Mouse (Mus musculus) heart, adult 18-20 months (tissue): ENCODE results near the gene Ikzf3. TPM values are rescaled to one million over a fixed set of nuclear protein-coding genes. Genes with fewer than 3 reads are reported as not detected.
A peak's percentile ranks its signal among the peaks of the same experiment; 100 is the strongest.

Experiments
- DNase-seq, 2 experiments: peaks; one replicate each; pipeline ENCODE4 v3.0.0; 2021 to 2022; ENCODE audit warnings: mixed read lengths in 1 of 2
- long read RNA-seq, 2 experiments: library from polyadenylated mRNA; stranded (forward); transcript quantifications; one replicate each; pipeline ENCODE4 v2.0.0; 2021
- total RNA-seq, 2 experiments: library from RNA; stranded (reverse); gene quantifications; 2 replicates each; pipeline ENCODE4 v1.2.3; 2021

Gene Ikzf3
- total RNA-seq, result 1 to 10 TPM in 1 of 2 experiments, under 1 TPM in 1; 0.89 to 5.0 TPM
- long read RNA-seq, experiment 1, result 0 reads
- long read RNA-seq, experiment 2, result 0 reads

DNA sequence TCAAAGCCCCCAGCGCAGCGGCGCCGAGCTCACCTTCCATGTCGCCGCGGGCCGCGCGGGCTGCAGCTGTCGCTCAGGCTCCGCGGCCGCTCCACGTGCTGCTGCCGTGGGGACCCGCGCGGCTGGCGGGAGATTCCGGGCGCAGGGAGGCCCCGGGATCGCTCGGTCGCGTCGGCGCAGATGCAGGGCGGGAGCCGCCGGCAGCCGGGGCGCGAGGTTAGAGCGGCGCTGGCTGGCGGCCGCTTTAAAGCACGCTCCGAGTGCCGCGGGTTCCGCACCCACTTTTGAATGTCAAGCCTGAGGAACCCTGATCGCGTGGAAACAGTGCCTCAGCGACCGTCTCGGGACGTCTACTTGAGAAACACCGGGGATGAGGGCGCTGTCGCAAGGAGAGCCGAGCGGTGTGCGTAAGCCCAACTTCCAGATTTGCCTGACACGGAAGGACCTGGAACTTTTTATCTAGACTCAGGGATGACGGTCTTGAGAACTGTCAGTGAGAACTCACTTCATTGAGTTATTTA, at the start of gene Ikzf3:
TSS of gene Ikzf3 (minus strand) at position 321 of the 521 bp plus-strand sequence.
- peak; percentile 25 to 36 for DNase-seq

DNA sequence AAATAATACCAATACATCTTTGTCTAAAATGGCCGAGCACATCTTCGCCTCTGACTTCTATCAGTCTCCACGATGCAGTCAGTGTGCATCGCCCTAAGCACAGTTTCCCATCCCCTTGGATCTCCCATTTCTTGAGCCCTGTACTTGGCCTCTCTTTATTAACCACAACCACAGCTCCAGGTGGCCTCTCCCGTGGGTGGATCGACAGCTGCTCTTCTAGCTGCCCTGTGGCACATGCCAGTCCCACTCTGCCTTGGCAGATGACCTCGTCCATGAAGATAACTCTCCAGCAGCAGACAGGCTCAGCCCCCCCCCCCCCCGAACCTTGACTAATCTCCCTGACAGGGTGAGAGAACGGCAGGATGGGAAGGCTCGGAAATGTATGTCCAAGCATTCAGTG, 49.6 kb upstream of the Ikzf3 start:
- DNase-seq, result no peak

DNA sequence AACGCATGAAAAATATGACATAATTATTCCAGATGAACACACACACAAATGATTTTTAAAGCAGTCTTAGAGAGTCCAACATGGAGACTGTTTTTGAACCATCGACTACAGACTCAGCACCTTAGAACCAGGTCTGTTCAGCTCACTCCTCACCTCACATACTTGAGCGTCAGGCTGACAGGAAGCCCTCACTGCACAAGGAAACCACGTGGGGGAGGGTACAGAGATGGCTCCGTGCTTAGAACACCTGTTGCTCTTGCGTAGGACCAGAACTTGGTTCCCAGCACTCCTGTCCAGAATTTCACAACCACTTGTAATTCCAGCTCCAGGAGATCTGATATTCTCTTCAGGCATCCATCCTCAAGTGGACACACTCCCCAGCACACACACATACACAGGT, 49.2 kb upstream of the Ikzf3 start:
- DNase-seq, result no peak

DNA sequence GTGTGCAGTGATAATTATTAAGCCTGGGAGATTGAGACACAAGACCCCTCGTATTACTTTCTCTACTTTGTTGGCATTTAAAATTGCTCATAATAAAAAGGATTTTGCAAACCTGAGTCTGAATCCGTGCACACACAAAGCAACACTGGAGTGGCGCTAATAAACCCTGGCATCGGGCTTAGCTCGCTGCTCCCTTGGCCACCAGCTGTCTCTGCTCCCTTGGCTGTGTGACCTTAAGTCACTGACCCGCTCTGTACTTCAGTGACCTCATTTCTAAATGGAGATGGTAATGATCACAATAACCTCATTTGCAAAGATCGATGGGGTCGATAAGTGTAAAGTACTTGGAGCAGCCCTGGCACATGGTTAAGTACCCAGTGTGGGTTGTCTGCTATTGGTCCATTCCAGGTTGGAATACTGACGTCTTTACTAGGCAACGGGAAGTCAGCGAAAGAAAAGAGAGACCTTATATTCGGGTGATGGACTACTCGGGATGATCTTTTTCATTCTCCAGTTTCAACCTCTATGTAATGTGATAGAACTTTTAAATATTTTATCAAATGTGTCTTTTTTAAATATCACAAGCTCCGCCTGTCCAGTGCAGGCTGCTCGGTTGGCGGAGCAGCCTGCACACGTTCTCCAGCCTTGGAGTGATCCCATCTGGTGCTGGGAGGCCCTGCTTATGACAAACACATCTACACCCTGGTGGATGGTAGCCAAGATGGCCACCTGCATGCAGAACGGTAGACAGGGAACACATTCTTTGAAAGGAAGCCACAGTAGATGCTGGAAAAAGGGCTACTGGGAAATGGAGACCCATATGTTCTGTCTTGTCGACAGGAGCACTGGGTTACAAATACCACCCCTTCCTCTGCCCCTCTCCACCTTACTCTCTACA, 45.0 kb upstream of the Ikzf3 start:
- no peak for DNase-seq

DNA sequence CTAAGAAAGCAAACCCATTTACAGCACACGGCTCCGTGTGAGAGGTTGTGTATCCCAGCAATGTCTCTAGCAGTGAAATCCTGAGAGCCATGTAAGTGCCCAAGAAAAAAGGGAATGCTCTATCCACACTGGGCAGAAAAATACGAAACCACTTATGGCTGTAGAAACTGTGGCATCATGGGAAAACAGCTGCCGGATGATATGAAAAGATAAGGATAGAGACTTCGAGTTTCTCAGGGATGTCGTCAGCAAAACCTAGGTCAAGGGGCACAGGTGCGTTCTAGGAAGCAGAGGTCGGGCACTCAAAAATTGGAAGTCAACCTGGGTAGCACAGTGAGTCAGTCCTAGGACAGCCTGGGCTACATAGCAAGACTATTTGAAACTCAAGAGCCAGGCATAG, 43.5 kb upstream of the Ikzf3 start:
- DNase-seq, result no peak

DNA sequence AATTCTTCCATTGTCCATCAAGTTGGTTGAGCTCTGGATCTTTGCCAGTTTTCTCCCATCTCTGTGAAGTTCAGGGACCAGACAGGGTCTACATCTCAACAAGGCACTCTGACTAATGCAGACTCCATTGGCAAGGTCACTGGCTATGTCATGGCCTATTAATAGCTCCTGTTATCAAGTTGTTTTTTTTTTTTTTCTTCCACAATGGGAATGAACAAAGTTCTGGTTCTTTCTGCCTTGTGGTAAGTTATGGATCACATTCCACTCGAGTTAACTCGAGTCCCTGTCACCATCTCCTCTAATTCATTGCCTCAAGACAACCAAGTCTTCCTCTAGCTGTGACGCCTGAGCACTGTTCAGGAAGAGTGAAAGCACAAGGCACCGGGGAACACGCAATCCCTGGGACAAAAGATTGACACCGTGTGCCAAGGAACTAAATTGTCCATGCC, 43.0 kb upstream of the Ikzf3 start:
- DNase-seq, result peak; percentile 52 to 59

DNA sequence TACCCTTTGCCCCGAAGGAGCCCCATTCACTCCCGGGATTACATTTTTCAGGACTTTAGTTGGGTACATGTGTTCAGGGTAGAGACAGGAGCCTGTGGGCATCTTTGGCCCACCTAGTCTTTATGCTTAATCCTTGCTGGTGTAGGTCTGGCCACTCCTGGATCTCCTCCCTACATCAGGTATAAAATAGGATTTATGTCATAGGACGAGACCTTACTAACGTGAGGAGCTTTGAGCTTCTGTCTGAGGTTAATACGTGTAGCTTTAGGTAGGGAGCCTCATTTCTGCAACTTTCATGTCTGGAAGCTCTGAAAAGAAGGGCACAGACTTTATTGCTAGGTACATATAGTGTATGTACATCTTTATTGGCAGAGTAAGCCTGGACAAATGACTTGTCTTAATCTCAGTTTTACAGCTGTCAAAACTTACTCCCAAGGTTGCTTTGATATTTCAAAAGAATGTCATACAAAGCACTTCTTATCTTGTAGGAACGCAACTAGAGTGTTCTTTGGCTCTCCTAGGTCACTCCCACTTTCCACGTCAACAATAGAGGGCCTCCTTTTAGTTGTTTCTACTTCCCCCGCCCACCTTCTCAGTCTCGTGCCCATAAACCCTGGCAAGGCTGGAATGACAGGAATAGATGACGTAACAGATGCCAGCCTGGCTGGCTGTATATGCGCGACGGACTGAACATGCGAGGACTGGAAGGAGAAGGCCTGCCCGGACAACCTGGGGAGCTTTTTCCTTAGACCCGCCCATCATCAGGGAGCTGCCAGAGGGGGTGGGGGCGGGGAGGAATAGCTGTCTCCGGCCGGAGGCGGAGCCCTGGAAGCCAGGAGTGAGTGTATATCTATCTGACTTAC, 42.1 kb upstream of the Ikzf3 start:
- DNase-seq, result peak; percentile 87 to 90

DNA sequence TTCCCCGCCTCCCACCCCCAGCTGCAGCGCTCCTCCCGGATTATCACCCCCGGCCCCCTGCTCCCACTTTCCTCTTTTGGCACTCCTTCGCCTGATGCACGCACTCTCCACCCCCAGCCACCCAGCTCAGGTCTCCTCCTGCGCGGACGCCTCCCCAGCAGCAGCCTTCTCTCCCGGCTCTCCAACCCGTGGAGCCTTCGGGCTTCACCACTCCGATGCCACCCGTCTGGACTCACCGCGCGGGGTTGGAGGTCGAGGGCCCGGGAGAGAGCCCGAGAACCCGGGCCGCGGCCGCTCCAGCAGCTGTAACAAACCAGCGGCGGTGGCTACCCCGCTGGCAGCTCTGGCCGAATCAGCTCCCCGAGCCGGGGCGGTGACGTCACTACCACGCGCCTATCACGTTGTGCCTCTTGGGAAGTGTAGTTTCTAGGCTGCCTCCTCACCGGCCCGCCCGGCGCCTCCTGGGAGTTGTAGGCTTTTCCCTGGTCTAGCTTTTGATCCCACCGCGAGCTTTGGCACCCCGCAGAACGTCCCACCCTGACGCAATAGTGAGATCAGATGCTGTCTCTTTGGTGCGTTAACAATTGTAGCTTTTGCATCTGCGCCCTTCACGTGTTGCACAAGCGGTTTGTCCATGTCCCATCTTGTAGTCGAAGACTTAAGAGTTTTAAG, 41.2 kb upstream of the Ikzf3 start, which contains the start of gene Ormdl3:
TSS of gene Ormdl3 (minus strand) at position 477 of the 672 bp plus-strand sequence.
- peak; percentile 99 for DNase-seq

DNA sequence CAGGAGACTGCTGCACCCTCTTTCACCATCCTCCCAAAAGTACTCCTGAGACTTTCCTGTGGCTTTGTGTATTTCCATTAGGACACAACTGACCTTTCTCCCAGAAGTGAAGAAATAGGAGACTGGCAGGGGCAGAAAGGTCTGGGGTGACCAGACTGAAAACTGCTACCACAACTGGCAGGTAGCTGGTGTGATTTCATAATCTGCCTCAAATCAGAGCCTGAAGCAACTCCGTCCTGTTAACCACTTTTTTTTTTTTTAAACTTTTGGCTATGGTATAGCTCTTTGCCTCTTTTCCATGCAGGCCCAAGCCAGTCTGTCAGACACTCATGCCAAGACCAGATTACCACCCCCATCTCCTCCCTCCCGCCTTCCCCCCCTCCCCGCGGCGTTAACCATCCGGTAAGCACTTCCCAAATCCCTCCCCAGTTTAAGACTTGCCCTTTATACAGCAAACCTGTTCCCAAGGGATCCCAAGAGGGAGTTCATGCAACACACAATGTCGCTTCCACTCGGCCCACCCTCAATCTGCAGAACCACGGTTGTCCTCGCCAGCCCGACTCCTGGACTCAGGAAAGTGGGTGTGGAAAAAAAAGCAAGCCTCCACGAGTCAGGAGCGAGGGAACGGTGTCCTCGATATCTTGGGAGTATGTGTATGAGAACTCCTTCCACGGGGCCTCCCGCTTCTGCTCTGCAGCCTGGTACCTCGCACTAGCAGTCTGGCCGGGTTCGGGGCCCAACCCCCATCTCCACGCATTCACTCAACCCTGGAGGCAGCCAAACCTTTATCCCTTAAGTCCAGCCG, 40.5 kb upstream of the Ikzf3 start:
- peak; percentile 42 to 55 for DNase-seq

DNA sequence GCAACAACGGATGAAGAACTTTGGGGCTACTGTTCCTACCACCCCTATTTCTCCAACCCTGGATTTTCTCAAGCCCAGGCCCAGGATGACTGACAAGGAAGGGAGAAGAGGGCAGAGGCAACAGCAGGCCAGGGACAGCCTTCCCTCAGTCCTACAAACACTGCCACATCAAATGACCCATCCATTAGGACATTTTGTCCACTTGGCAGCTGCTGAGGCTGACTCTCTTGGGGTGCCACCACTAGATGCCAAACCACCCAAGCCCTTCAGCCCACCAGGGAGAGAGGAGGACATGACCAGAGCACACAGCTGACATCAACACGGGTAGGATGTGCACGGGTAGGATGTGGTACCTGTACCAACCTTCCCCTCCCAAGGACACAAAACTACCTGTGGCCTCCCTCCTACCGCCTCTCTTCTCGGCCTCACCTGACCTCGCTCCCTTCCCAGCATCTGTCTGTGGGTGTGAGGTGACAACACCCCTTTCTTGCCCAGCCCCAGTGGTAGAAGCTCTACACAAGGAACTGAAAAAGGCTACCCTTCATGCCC, 38.9 kb upstream of the Ikzf3 start:
- no peak for DNase-seq

DNA sequence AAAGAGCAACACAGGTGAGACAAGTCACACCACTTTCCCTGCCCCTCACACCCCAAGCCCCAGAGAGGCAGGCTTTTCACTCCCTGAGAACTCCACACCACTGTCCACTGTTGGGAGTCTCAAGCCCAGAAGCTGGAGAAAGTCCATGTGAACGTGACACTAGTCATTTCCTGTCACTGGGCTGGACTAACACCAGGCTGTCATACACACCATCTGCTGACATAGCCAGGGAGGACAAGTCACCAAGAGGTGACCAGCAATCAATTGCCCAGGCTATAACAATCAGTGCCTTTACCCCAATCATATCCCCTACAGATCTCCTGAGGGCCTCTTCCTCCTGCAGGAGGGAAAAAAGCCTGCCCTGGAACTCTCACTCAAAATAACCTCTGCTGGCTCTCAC, 38.3 kb upstream of the Ikzf3 start:
- no peak for DNase-seq

DNA sequence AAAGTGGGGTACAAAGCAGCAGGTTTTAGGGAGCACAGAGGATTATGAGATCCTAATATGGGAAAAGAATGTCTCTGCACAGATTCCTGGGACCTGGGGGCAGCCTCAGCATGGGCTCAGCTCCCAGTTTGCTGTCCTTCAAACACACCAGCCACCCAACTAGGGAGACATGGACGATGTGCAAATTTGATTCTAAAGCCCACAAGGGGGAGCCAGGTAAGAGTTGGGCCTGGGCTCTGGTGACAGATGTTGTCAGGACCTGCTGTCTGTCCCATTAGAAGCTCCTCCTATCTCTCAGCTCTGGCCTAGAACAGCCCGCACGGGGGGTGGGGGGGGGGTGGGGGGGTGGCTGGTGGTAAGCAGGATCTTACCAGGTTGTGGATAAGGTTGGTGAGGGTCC, 37.7 kb upstream of the Ikzf3 start:
- DNase-seq, result no peak

DNA sequence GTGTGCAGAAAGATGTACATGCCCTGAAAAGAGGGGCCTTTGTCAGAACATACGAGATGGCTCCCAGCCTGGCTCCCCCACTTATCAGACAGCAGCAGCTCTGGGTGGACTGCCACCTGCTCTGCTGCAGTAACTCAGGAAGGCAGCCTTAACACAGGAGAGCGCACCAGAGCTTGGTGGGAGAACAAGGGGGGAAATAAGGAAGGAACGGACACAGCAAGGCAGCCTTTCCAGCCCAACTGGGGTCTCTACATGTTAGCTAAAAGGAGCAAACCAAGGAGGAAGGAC, 37.4 kb upstream of the Ikzf3 start:
- no peak for DNase-seq

DNA sequence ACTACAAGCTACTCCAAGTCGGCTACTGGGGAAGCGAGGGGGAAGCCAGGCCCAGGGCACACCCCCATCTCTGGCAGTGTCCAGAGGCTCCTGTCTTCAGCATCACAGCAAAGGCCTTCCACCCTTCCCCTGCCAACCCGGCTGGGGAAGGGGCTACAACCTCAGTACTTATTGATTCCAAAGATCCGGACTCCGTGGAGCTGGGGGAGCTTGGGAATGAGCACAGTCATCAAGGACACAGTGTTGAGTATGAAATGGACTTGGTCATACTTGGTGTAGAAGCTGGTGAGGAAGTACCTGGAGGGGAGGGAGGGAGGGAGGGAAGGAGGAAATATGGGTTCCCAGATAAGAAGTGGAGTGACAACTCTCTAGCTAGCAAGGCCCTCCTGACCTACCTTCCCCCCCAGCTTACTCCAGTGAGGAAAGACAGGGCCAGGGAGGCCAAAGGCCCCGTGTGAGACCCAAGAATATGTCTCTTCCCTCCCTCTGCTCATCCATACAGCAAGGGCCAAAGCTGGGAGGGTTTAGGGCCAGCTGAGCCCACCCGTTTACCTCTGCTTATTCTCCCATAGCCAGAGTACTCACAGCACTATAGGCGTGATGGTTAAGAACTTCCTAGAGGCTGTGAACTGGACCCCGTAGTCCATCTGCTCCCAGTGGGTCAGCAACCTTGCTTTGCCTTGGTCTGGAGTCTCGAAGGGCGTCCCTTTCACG, 36.9 kb upstream of the Ikzf3 start:
- no peak for DNase-seq

DNA sequence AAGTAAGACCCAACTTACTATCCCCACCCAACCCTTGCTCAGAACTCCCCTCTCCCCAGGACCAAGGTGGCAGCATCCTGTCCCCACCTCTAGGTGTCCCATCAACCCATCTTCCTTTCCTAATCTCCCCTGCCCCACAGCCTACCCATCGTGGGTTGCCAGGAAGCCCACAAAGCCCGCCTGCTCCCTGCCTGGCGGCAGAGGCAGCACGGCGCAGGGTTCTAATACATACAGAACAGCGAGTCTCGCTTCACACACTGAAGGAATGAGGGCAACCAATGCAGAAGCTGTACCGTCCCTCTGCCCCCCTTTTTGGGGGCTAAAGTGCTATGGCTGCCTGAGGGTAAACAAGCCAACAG, 36.2 kb upstream of the Ikzf3 start:
- no peak for DNase-seq

DNA sequence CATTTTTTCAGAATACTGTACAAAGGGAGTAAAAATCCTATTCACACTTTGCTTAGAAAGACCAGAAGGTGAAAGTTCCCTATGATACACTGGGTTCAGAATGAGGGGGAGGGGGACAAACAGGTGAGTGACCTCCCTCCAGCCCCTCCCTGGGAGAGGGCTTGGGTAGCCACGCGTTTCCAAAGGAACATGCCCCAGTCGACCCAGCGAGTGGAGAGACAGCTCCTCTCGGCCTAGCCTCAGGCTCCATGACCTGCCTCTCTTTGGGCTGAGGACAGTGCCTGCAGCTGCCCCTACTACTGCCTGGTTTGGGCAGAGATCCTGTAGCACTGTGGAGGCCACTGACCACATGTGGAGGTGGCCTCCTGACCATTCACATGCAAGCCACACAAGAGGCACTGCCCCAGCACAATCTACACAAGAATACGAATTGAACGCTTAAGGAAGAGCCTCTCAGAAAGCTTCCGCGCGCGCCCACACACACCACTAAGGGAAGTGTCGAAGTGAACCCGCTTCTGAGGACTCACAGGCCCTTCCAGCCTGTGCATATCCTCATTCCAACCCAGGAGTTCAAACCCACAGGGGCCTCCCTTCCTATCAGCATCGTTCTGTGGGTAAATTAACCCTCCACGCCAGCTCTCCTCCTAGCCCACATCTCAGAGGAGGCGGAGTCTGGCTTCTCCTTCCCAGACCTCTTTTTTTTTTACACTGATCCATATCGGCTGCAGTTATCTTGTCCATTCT, 35.6 kb upstream of the Ikzf3 start:
- DNase-seq, result no peak

DNA sequence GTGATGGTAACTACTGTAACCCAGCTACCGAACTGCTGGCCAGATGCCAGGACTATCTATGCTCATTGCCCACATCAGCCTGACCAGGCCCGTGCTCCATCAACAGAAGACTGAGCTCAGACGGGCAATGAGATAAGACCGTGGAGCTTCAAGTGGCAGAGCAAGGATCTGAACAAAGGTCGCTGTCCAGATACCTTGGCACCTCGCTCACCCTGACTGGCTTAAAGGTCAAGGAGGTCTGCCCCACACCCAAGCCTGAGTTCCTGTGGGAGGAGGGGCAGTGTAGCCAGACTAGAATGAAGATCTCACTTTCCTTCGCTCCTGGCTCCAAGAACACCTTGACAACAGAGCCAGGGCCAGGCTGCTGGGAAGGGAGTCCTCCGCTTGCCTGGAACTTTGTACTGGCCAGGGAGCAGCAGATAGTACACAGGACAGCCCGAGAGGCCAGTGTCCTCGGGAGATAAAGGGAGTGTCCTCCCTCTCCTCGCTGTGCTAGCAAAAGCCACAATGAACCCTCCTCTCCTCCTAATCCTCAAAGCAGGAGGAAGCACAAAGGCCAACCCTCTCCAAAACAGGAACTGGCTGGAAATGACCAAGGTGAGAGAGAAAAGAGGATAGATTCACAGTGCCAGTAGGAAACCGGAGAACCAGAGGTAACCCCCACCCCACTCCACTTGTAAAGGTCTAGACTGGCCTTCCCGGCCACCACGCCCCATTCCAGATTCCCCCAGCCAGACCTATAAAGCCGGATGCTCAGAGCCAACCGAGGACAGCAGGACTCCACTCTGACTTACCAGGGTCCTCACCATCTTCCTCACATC, 34.7 kb upstream of the Ikzf3 start:
- DNase-seq, result no peak

DNA sequence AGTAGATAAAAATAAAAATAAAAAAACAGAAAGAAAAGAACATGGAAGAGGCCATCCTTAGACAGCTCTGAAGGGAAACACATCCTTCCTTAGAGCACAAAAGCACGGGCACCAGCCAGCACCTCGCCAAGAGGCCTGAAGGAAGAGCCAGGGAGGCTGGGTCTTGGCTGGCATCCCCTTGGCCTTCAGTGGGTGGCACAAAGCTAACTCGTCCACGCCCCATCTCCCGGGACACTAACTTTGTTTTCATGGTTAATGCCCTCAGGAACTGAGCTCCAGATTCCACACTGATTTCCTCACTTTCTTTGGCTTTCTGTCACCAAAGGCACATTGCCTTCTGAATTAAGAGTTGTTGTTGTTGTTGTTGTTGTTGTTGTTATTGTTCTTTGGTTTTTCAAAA, 31.9 kb upstream of the Ikzf3 start:
- DNase-seq, result peak in 1 of 2 experiments; percentile 14

DNA sequence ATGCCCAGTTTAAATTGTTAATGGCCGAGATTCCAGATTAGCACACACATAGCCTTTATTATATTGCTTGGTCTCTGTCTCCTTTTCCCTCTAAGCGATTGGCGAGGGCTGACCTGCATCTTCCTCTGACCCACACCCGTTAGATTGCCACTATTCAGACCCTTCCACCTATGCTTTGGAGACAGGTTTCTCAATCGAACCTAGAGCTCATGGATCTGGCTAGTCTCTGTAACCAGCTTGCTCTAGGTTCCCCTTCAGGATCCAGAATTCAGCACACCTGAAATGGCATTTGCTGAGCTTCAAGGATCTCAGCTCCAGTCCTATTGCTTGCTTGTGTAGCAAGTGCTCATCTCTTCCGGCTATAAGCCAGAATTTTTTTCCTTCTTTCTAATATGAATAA, 23.6 kb upstream of the Ikzf3 start:
- no peak for DNase-seq
